Mouse (Mus musculus) lung, postnatal 0 days (tissue): Measurements from ENCODE around the gene Gm815.

Experiments
- CTCF ChIP-seq: IDR thresholded peaks from 2 replicates; pipeline ENCODE4 v1.5.1; 2016; ENCODE audit warnings: antibody characterized with exemption, mild to moderate bottlenecking
- EP300 ChIP-seq: IDR thresholded peaks from 2 replicates; pipeline ENCODE4 v1.6.1; 2016; ENCODE audit warnings: antibody characterized with exemption, mild to moderate bottlenecking, control low read depth

DNA sequence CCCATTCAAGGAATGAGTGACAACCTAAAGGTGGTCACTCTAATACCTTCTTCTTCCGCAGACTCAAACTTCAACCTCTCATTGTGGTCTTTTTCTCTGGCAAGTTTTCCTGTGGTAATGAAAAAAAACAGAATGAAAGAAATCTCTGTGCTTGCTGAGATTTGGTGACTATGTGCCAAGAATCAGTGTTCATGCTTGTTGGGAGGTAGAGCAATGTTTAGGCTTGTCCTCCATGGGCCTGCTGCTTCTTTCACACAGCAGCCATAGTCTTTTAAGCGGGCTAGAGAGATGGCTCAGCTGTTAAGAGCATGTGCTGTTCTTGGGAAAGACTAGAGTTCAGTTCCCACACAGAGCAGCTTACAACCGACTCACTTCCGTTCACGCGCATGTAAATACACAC lies 41.8 kb upstream of the Gm815 start:
- no peak for TF ChIP-seq CTCF
- TF ChIP-seq EP300, result no peak
